Comparison of ENCODE assay signal across 24 mouse cellular contexts in the genomic region with DNA sequence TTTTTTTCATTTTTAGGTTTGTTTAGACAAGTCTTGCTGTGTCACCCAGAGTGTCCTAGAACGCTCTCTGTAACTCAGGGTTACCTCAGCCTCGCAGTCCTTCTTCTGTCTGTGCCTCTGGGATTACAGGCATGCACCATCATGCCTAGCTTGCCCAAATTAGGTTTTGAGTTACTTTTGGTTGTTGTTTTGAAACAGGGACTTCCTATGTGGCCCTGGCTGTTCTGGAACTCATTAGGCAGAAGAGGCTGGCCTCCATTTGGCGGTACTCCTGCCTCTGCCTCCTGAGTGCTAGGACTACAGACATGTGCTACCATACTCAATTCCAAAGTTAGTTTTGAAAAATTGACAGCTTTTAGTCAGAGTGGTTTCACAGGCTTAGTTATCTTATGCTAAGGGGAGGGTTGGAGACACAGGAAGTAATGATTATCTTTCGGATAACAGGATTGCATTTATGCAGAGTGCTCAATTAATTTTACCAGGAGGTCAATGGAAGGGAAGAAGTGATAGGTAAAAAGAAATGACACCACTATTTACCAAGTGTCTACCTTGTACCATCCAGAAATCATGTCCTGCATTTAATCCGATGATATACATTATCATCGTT. TPM values are rescaled to one million over a fixed set of nuclear protein-coding genes. Genes with fewer than 3 reads are reported as not detected.
DNase-seq lines count a peak whose midpoint lies in the region; ATAC-seq and TF ChIP-seq lines count a peak whose summit lies in the region.
"Had no signal": no experiment of that assay in that cellular context is flagged by ENCODE, and none has a peak within 500 bp of the region (broad histone marks: within the 10 kb centered on the region; RNA-seq: fewer than 3 reads in every experiment).

No protein-coding gene starts in this region.

- 69% methylated on average over 6 of the region's 6 CpGs for WGBS in heart, postnatal 0 days
- 86% methylated on average over 6 of the region's 6 CpGs for WGBS in midbrain, embryonic 11.5 days
- WGBS in midbrain, embryonic 15.5 days = 90% methylated on average over 6 of the region's 6 CpGs

- TF ChIP-seq EP300 in heart, postnatal 0 days (IDR thresholded peaks at IDR 0.05; ENCODE audit: low read depth) = no peak

- no peak overlapping the region for H3K4me2 ChIP-seq in heart, postnatal 0 days (ENCODE audit: low read depth, low read length)
- no peak overlapping the region for H3K4me2 ChIP-seq in midbrain, embryonic 11.5 days
- H3K4me2 ChIP-seq in midbrain, embryonic 15.5 days = no peak overlapping the region
- H3K4me2 ChIP-seq: hindbrain, embryonic 15.5 days; liver, embryonic 13.5 days; neural tube, embryonic 15.5 days had no signal

- no peak for ATAC-seq in CD4-positive, CD25-positive, alpha-beta regulatory T cell, adult 4 months
- no peak for ATAC-seq in heart, postnatal 0 days (ENCODE audit: insufficient read depth, low read depth)
- no peak for ATAC-seq in midbrain, embryonic 11.5 days (ENCODE audit: low FRiP score)
- no peak for ATAC-seq in midbrain, embryonic 15.5 days (replicated peaks)
- ATAC-seq: forebrain, postnatal 0 days; intestine, postnatal 0 days; midbrain, embryonic 16.5 days had no signal

- H3K9me3 ChIP-seq in heart, postnatal 0 days (replicated peaks; ENCODE audit: control insufficient read depth, low read length) = no peaks in the 10 kb centered on the region
- H3K9me3 ChIP-seq in midbrain, embryonic 11.5 days (ENCODE audit: control insufficient read depth, low read length) = no peaks in the 10 kb centered on the region
- H3K9me3 ChIP-seq in midbrain, embryonic 15.5 days = no peaks in the 10 kb centered on the region
- H3K9me3 ChIP-seq: forebrain, embryonic 10.5 days; hindbrain, embryonic 15.5 days; liver, embryonic 13.5 days; neural tube, embryonic 15.5 days had no signal

- no peaks in the 10 kb centered on the region for H3K36me3 ChIP-seq in heart, postnatal 0 days (replicated peaks; ENCODE audit: control insufficient read depth, insufficient read depth, low read length)
- no peaks in the 10 kb centered on the region for H3K36me3 ChIP-seq in midbrain, embryonic 11.5 days (ENCODE audit: control insufficient read depth, insufficient read depth, low read length)
- H3K36me3 ChIP-seq in midbrain, embryonic 15.5 days (replicated peaks) = no peaks in the 10 kb centered on the region
- H3K36me3 ChIP-seq: forebrain, embryonic 10.5 days; hindbrain, embryonic 15.5 days; liver, embryonic 13.5 days; neural tube, embryonic 15.5 days had no signal

- H3K4me3 ChIP-seq in heart, postnatal 0 days (ENCODE audit: low read depth, low read length) = no peak overlapping the region
- no peak overlapping the region for H3K4me3 ChIP-seq in midbrain, embryonic 11.5 days (ENCODE audit: low read depth, low read length)
- H3K4me3 ChIP-seq in midbrain, embryonic 15.5 days = no peak overlapping the region
- H3K4me3 ChIP-seq: forebrain, embryonic 10.5 days; hindbrain, embryonic 15.5 days; layer of hippocampus, adult 2 months; left cerebral cortex, adult 2 months; liver, embryonic 13.5 days; neural tube, embryonic 15.5 days had no signal

- peak; percentile 8 for DNase-seq in CD4-positive, CD25-positive, alpha-beta regulatory T cell, adult 2 months (ENCODE audit: low read depth, low spot score)
- no peak for DNase-seq in heart, postnatal 0 days (ENCODE audit: low spot score)
- DNase-seq in heart, adult 18-20 months = no peak
- peak; percentile 54 for DNase-seq in midbrain, embryonic 11.5 days (ENCODE audit: low spot score, missing footprints)
- DNase-seq in layer of hippocampus, postnatal 36 days = no peak
- DNase-seq in embryo, embryonic 9.5 days (ENCODE audit: extremely low spot score) = no peak
- DNase-seq: cerebellum, adult 9-10 months; forebrain, postnatal 0 days; left cerebral cortex, postnatal 4 days; liver, embryonic 13.5 days; lung, postnatal 14 days; right cerebral cortex, postnatal 14 days; spleen, adult 18-20 months; thymus, adult 18-20 months; thymus, postnatal 4 days had no signal

- H3K4me1 ChIP-seq in heart, postnatal 0 days (ENCODE audit: control insufficient read depth, insufficient read depth) = peaks cover 12% of the 10 kb centered on the region
- peaks cover 13% of the 10 kb centered on the region for H3K4me1 ChIP-seq in midbrain, embryonic 11.5 days (ENCODE audit: control insufficient read depth, insufficient read depth, low read length)
- peaks cover 18% of the 10 kb centered on the region for H3K4me1 ChIP-seq in midbrain, embryonic 15.5 days

- peak overlapping the region; percentile 63 for H3K27ac ChIP-seq in heart, postnatal 0 days (ENCODE audit: low read depth)
- no peak overlapping the region for H3K27ac ChIP-seq in midbrain, embryonic 11.5 days (ENCODE audit: low read depth, low read length)
- no peak overlapping the region for H3K27ac ChIP-seq in midbrain, embryonic 15.5 days
- H3K27ac ChIP-seq: forebrain, embryonic 10.5 days; hindbrain, embryonic 15.5 days; layer of hippocampus, adult 2 months; left cerebral cortex, adult 2 months; liver, embryonic 13.5 days; neural tube, embryonic 15.5 days had no signal

- no peak overlapping the region for H3K9ac ChIP-seq in heart, postnatal 0 days (replicated peaks; ENCODE audit: low read depth, low read length)
- no peak overlapping the region for H3K9ac ChIP-seq in midbrain, embryonic 11.5 days (ENCODE audit: low read length)
- H3K9ac ChIP-seq in midbrain, embryonic 15.5 days = no peak overlapping the region
- H3K9ac ChIP-seq: forebrain, postnatal 0 days; hindbrain, embryonic 15.5 days; liver, embryonic 13.5 days; neural tube, embryonic 15.5 days had no signal

- no peak for TF ChIP-seq CTCF in heart, postnatal 0 days (IDR thresholded peaks at IDR 0.05; ENCODE audit: low read depth)

- H3K27me3 ChIP-seq in heart, postnatal 0 days (ENCODE audit: control insufficient read depth, insufficient read depth, low read length) = no peaks in the 10 kb centered on the region
- no peaks in the 10 kb centered on the region for H3K27me3 ChIP-seq in midbrain, embryonic 11.5 days (ENCODE audit: control insufficient read depth, insufficient read depth, low read length)
- no peaks in the 10 kb centered on the region for H3K27me3 ChIP-seq in midbrain, embryonic 15.5 days (replicated peaks)
- H3K27me3 ChIP-seq: hindbrain, embryonic 15.5 days; liver, embryonic 13.5 days; neural tube, embryonic 15.5 days had no signal

RNA-seq across cellular contexts. Expression of a gene that starts 2.7 kb away (rescaled TPM):
- 10 to 100 TPM; 58.2 to 68.3 TPM for polyA plus RNA-seq in CD4-positive, CD25-positive, alpha-beta regulatory T cell, adult 4 months (2017; shearing (Covaris generic))
- total RNA-seq in heart, postnatal 0 days (2014; rRNA removed; ENCODE audit: low replicate concordance) = 32.9 and 35.3 TPM in 2 replicates
- 10.5 and 13.3 TPM in 2 replicates for polyA plus RNA-seq in heart, postnatal 0 days (2015; fragmentation: Nextera tagmentation; extraction: Ambion mirVana)
- total RNA-seq in heart, adult 18-20 months (2021) = 10 to 100 TPM; 77.4 to 82.0 TPM
- 17.2 and 19.5 TPM in 2 replicates for polyA plus RNA-seq in midbrain, embryonic 11.5 days (2014; fragmentation: Nextera tagmentation; extraction: Ambion mirVana)
- polyA plus RNA-seq in midbrain, embryonic 15.5 days (2015; fragmentation: Nextera tagmentation; extraction: Ambion mirVana) = 12.7 and 13.1 TPM in 2 replicates
- total RNA-seq in layer of hippocampus, postnatal 36 days (2021) = 10 to 100 TPM; 50.5 to 61.7 TPM

RNA-seq across cellular contexts. Expression of a gene that starts 41.9 kb away (rescaled TPM):
- polyA plus RNA-seq in CD4-positive, CD25-positive, alpha-beta regulatory T cell, adult 4 months (2017; shearing (Covaris generic)) = under 1 TPM; 0.26 to 0.49 TPM
- total RNA-seq in heart, postnatal 0 days (2014; rRNA removed; ENCODE audit: low replicate concordance) = 9.5 and 23.6 TPM in 2 replicates
- 2.6 and 2.8 TPM in 2 replicates for polyA plus RNA-seq in heart, postnatal 0 days (2015; fragmentation: Nextera tagmentation; extraction: Ambion mirVana)
- total RNA-seq in heart, adult 18-20 months (2021) = 1 to 10 TPM; 5.4 to 6.9 TPM
- polyA plus RNA-seq in midbrain, embryonic 11.5 days (2014; fragmentation: Nextera tagmentation; extraction: Ambion mirVana) = 19.5 and 20.5 TPM in 2 replicates
- 1.9 and 3.5 TPM in 2 replicates for polyA plus RNA-seq in midbrain, embryonic 15.5 days (2015; fragmentation: Nextera tagmentation; extraction: Ambion mirVana)
- 1 to 10 TPM in 1 of 2 experiments, under 1 TPM in 1; 0.77 to 1.4 TPM for total RNA-seq in layer of hippocampus, postnatal 36 days (2021)

Comparison
In these comparisons a context has a peak if more than half of its experiments do, and no peak if none do; other contexts are left out.
1. DNase-seq: peak in CD4-positive, CD25-positive, alpha-beta regulatory T cell, adult 2 months (single experiment) and midbrain, embryonic 11.5 days (single experiment); none in heart, postnatal 0 days (single experiment), heart, adult 18-20 months (0 of 2), layer of hippocampus, postnatal 36 days (0 of 2) and embryo, embryonic 9.5 days (single experiment).